Mouse (Mus musculus) c-Kit-positive CD71-negative TER-119-negative erythroid progenitor cells, embryonic 14.5 days (primary cell): ENCODE data around the gene Adam19.

Experiments used
- DNase-seq: peaks from one replicate; pipeline ENCODE4 v3.0.0-alpha.2; 2013; ENCODE audit warnings: low read depth

Gene Adam19

DNA sequence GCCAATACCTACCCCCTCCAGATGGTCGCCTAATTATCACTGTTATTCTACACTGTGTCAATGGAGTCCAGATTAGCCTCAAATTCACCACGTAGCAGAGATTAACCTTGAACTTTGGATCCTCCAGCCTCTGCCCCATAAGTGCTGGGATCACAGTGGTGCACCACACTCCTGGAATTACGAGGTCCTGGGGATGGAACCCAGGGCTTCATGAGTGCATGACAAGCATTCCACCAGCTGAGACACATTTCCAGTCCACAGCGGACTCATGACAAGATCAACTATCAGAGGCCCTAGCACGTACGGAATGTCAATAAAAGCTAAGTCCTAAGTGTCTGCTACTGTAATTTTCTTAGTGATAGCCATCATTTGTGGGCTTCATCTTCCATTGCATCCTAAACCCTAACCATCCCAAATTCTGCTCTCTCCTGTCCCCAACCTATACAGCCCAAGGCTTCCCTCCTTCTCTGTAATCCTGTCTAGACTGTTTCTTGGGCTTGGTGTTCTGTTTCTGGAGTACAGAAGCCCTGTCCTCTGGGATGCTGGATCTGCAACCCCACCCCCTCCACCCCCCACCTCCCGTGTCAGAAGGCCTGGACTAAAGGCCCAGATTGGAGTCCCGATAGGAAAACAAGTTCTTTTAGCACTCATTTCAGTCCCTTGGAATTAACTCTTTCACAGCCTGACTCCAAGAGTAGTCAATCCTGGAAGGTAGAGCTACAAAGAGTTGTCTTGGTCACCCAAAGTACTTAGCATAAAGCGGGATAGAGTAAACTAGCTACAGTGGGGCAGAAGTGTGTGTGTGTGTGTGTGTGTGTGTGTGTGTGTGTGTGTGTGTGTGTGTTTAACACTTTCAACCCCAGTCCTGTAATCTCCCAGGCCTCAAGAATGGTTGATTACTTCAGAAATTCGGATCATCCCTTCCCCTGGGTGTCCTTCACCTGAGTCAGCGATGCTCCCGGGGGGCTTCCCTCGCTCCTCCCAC lies 589 bp upstream of the Adam19 start:
- DNase-seq = no peak

GRCm38 (mm10) chr11:46056770-46057411 lies 1.1 kb downstream of the Adam19 start:
- DNase-seq = no peak

- no peak for DNase-seq
These were observed 2.2 kb downstream of the Adam19 start for GRCm38 (mm10) chr11:46058011-46058410.

DNA sequence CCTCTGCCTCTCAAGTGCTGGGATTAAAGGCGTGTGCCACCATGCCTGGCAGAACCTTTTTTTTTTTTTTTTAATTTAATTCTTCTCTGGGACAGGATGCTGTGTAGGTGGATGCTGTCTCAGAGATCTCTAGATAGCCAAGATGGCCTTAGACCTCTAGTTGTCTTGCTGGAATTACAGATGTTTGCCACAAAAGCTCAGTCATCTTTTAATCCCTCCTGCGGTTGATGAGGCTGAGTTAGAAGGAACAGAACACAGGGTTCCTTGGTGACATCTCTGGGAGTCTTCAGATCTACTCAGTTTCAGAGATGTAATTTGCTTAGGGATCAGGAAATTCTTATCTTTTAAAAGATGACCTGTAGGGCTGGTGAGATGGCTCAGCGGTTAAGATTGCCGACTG lies 3.1 kb downstream of the Adam19 start:
- no peak for DNase-seq

GRCm38 (mm10) chr11:46059887-46060650 lies 4.3 kb downstream of the Adam19 start:
- DNase-seq = no peak

- no peak for DNase-seq
These were observed 4.8 kb downstream of the Adam19 start for GRCm38 (mm10) chr11:46060651-46061020.

DNA sequence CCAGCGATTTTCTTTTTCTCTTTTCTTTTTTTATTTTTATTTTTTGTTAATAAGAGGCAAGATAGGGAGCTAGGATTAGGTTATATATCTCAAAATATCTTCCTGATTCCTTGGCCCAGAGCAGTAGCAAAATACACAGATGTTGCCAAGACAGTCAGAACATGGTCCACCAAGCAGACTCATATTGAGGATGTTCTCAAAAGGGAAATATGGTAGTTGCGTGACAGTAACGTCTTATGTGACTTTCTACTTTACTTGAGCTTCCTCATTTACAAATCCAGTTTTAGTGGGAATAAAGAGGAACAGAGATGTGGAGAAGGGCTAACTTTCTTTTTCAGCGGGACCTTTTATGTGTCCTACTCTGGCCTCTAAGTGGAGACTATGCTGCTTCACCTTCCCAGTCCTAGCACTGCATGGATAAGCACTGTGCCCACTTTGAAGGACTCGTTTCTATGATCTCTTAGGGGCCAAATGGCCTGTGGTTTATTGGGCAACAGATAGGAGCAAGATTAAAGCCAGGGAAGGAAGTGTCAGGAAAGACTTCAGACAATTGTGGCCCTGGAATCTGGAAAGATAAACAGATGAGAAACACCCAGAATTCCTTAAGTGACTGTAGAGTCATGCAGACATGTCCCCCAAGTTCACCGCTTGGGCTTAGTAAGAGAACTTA lies 6.1 kb downstream of the Adam19 start:
- DNase-seq = no peak

- no peak for DNase-seq
These were observed 6.8 kb downstream of the Adam19 start for GRCm38 (mm10) chr11:46062569-46062968.

DNA sequence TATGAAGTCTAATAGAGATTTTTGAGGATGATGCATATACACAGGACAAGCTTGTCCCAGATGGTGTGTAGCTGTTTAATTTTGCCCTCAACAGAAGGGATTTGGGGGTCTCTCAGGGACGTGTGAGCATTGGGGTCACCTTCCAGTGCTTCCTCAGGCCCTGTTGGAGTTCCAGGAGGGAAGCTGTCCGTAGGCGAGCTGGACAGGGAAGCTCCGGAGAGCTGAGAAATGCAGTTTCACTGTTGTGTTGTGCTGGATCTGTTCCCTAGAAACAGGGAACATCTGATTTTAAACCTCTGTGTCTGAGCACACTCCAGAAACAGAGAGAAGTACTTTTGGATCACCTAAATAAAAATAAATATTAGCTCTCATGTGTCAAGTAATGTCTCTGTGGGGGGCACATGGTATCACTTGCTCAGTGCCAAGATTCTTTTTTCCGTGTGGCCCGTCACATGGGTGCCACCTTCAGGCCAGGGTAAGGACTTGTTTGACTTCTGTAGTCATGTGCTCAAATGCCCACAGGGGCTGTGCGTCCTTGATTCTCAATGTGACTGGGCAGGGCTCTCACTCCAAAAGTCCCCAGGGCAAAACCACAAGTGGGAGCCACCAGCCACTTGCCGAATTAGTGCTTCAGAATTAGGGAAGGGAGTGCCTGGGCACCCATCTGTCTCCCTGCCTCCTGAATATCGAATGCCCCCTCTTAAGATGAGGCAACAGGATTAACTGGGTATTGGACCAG lies 7.4 kb downstream of the Adam19 start:
- DNase-seq = no peak

DNA sequence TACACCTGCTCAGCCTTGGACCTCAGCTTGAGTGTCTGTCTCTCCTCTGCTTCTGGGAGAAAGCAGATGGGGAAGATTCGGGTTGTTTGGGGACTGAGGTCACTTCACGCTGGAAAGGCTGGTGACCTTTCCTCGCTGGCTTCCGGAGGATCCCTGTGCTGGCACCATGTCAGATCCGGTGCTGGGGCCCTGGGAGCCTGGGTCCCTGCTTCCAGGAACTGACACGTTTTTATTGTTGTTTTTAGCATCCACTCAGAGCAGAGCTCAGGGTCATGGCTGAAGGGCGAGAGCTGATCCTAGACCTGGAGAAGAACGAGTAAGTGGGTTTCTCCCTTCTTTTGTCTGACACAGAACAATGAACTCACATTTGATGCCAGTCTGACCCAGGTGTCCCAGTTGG lies 9.0 kb downstream of the Adam19 start:
- DNase-seq = no peak

GRCm38 (mm10) chr11:46065201-46066011 lies 9.6 kb downstream of the Adam19 start:
- DNase-seq = no peak

DNA sequence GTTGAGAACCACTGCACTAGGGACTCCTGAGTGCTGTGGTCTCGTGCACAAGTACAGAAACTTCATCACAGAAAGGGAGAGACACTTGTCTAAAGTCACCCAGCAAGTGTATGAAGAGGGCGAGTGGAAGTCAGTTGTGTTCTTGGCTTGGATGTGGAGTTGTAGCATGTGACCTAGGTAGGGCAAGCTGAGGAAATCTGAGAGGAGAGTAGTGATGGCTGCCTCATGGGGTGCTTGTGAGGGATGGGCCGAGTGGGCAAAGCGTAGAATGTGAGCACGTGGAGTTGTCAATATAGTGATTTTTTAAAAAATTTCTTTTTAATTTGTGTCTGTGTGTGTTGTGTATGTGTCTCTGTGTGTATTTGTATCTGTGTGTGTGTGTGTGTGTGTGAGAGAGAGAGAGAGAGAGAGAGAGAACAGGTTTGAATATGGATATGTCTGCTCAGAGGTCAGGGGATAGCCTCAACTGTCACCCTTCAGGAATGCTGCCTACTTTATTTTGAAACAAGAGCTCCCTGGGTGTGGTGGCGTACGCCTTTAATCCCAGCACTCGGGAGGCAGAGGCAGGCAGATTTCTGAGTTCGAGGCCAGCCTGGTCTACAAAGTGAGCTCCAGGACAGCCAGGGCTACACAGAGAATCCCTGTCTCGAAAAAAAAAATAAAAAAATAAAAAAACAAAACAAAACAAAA lies 11.7 kb downstream of the Adam19 start:
- DNase-seq = no peak

GRCm38 (mm10) chr11:46068756-46069407 lies 13.1 kb downstream of the Adam19 start:
- DNase-seq = no peak

- no peak for DNase-seq
These were observed 13.7 kb downstream of the Adam19 start for GRCm38 (mm10) chr11:46069408-46070003.

- no peak for DNase-seq
These were observed 14.4 kb downstream of the Adam19 start for GRCm38 (mm10) chr11:46070161-46070560.

DNA sequence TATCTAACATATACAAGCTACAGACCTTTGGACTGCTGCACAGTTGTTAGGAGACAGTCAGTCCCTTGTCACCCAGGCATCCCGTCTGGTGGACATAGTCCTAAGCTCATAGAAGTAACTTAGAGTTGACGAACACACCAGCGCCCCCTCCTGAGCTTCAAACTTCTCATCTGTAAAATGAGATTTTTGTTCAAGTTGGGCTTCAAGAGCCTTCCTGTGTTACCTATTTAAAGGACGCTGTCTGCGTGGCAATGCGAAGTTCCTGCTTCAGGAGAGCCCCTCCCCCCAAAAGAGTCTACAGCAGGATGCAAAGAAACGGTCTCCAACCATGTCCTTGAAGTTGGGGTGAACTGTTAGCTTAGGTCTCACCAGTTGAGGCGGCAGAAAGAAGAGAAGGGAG lies 15.0 kb downstream of the Adam19 start:
- DNase-seq = no peak

GRCm38 (mm10) chr11:46072466-46073060 lies 16.8 kb downstream of the Adam19 start:
- no peak for DNase-seq

DNA sequence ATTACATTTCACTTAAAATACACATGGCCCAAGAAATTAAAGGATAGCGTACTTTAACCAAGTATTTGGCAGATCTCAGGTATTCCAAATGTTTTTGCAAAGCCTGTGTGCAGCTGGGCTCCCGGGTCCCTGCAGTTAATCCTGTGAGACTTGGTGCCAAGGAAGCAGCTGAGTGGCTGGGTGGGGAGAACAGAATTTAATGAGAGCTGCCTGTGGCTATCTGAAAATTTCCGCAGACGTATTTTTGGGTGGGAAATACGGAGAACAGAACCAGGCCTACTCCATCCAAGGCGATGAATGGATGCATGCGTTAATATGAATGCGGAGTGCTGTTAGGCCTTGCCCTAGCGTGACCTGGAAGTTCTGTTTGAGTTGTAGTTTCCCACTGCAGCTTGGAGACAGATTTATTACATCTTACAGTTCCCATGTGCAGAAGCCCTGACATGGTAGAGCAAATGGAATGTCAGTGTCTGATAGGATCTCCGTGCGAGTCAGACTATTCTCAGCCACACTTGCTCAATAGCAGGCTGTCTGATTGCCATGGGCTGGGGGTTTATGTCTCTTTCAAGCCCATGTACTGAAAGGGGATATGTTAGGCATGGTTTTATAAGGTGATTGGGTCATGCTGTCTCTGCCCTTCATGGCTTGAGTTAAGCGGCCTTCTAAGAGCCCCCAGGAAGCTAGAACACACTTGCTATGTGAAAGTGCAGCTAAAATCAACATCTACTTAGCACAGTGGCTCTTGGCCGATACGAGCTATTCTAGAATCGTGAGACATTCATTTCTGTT lies 17.5 kb downstream of the Adam19 start:
- no peak for DNase-seq
